Mouse (Mus musculus) olfactory bulb, adult 2 months (tissue): Measurements from ENCODE around the gene Tceanc.

Source experiments
- CTCF ChIP-seq: fragments of 200-500 bp; IDR thresholded peaks from 2 replicates; pipeline ENCODE4 v1.5.1; 2012; ENCODE audit warnings: low read depth, mild to moderate bottlenecking, low read length, moderate library complexity; ENCODE audit not compliant: insufficient read depth
- POLR2A ChIP-seq: fragments of 200-500 bp; IDR thresholded peaks from 2 replicates; pipeline ENCODE4 v1.6.1; 2012; ENCODE audit warnings: mild to moderate bottlenecking, low read depth, low read length, moderate library complexity; ENCODE audit not compliant: insufficient read depth

DNA sequence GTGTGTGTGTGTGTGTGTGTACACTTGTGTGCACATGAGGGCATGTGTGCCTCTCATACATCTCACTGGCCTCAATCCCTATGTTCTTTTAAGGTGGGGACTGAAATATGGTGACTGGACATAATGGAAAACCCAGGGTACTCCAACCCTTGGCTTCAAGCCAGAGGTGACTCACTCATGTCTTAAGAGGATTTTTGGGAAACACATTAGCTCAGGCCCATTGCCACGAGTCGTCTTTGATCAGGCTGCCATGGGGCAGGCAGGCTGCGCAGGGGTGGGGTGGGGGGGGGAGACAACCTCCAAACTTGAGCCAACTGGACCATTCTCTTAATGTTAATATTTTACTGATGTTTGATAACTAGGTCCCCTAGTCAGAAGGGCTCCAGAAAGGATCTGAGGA is 41.0 kb upstream of the Tceanc start:
- TF ChIP-seq CTCF (no peak), POLR2A (no peak)
